Mouse (Mus musculus): ENCODE data around the gene Tspyl3.

Tspyl3 gene

DNA sequence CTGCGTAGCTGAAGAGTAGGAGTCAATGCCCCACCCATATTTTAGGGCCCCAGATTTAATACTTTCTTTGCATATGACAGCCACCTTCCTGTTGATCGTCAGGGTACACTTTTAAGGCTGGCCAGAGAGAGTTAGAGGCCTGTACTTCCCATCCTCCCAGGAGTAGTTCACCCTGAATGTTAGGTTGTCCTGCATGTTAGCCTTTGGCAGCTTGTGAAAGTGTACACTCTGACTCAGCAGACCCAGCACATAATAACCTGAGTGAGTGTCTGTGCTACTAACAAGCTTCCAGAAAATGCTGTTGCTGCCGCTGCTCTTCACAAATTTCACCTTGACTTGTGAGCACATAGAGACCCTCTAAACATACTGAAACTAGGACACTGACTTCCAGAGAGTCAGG, 48.1 kb downstream of the Tspyl3 start:
- DNase-seq (ENCODE audit: low read depth in 1 of 2, low spot score in 2 of 2), result no peak

DNA sequence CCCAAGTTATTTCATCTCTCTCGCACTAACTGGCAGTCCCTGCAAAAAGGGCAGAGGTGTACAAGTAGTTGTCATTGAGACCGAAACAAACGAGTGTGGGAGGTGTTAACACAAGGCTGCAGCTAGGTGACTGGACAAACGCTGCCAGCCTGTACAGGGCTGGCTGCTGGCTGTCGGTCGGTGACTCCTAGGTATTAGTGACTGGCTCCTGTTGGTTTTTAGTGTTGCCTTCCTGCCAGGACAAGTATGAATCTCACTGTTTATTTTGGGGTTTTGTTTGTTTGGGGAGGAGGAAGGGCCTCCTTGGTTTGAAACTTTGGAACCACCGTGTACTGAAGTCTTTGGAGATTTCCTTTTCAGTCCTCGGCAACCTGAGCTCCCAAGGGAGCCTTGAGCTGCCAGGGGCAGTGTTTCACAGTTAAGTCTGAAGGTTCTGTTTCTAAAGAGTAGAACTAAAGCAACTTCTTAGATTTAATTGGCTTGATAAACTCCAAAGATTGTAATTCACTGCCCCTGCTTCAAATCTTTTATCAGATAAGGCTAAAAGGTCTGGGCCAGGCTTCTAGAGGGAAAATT, 49.2 kb downstream of the Tspyl3 start:
- DNase-seq (ENCODE audit: low read depth in 1 of 2, low spot score in 2 of 2), result no peak
